Mouse (Mus musculus) testis, postnatal 10 days (tissue): ENCODE measurements around the gene Lst1.
"Not testable (repeated sequence)": the region's sequence is repeated elsewhere in the genome, so short reads cannot be mapped to it uniquely, and the experiment has no call there.

ENCODE experiments used
- DNase-seq: peaks from one replicate; pipeline ENCODE4 v3.0.0; 2021; ENCODE audit warnings: low spot score

Lst1 gene

DNA sequence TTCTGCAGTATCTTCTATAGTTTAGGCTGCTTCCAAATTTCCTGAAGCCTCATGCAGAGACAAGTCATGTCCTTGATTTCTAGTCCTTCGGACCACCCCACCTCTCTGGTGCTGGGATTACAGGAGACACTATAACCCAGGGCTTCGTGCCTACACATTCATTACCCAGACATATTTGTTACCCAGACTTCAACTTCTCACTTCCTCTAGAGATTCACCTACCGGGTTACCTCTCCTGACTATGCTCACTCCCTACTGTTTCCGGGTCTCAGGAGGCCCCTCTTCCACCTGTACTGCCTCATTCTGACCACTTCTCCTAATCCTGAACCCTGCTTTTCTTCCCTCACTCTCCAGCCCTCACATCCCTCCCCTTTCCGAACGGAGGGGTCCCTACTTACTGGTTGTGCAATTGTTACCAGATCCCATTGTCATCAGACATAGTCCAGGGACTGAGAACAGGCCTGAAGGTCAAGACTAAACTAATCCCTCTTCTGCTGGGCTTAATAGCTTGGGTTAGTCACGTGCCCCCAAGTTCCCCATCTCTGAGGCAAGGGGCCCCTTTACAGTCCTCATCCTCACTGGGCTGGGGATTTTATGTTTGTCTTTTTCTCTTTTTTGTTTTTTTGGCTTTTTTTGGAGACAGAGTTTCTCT lies at the start of gene Lst1:
Lst1 (minus strand) TSS at position 481 of the 652 bp plus-strand sequence.
- no peak for DNase-seq

DNA sequence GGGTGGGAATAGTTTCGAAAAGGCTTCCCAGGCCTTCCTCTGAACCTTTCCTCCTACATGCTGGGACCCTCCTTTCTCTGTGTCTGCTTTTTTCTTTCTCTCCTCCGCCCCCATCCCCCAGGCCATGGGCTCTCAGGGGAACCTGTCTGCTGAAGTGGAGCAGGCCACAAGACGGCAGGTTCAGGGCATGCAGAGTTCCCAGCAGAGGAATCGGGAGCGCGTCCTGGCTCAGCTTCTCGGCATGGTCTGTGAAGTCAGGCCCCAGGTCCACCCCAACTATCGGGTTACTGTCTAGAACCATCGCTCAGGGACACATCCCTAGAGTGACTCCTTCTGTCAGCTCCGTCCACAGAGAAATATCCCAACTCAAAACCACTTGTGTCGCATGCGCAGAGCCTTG lies 49.3 kb upstream of the Lst1 start:
- no peak for DNase-seq

DNA sequence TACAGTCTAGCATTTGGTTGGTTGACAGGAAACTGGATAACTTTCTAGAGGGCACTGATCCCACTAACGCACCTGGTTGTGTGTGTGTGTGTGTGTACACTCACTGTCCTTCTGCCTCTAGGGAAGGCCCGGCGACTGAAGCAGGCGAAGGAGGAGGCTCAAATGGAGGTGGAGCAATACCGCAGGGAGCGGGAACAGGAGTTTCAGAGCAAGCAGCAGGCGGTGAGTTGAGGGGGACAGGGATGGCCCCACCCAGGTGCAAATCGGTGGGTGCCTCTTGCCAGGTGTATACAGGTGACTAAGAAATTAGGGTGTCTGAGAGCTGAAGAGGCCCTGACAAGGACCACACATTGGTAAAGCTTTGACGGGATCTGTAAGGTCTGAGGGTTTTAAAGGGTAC lies 48.8 kb upstream of the Lst1 start:
- no peak for DNase-seq

DNA sequence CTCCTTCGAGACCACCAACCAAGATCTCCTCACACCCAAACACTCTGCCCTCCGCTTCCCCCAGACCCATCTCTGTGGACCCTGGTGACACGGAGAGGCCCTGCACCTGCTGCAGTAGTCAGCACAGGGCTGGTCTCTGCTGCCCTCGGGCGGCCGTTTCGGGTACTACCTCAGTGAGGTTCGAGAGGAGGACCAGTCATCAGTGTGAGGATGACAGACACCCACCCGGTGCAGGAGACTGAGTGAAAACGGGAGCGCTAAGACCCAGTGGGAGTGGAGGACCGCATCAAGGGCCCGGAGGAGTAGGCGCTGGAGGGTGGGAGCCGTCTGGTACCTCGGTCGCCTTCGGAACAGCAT lies 48.1 kb upstream of the Lst1 start:
- DNase-seq = peak; percentile 99

DNA sequence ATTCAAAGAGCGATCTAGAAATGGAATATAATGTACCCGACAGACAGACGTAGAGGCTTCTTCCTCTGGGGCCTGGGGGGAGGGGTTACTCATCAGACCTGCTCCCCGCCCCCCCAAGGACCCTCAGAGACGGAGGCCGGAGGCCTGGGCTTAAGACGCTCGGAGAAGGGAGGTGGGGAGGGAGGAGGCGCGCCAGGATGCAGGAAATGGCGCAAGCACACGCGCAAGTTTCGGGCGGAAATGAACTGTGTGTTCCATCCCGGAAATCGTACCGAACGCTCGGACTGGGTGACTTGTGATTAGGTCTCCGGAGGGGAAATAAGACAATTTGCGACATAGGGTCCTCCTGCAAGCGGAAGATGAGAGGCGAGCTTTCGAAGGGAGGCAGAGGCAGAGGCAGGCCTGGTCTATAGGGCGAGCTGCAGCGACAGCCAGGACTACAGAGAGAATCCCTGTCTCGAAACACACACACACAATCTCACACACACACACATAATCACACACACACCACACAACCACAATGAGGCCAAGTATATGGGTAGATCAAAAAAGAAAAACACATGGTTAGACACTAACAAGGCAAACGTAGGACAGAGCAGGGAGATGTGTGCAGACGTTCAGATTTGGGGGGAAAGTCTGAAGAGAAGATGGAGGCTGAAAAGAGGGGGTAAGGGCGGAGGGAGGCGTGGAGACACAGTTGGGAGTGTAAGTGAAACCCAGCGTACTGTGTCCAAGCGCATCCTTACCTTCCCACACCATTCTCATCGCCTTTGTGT lies 47.6 kb upstream of the Lst1 start, which contains the start of gene Nfkbil1:
Nfkbil1 (minus strand) TSS at position 179 of the 776 bp plus-strand sequence.
- DNase-seq = peak; percentile 88

DNA sequence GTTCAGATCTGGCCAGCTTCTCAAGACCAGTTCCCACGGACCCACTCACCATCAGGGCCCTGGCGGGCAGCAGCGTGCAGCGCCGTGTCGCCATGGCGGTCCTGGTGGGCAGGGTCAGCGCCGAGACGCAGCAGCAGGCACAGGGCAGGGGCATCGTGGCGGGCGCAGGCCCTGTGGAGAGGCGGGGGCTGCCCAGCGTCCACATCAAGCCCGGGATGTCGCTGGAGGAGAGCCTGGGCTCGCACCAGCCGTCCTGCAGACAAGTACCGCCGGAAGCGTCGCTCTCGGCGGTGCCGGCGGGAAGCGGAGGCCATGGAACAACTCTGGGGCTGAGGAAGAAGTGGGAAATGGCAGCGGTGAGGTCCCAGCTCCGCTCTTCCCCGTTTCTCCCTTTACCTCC lies 46.7 kb upstream of the Lst1 start:
- peak; percentile 66 for DNase-seq

DNA sequence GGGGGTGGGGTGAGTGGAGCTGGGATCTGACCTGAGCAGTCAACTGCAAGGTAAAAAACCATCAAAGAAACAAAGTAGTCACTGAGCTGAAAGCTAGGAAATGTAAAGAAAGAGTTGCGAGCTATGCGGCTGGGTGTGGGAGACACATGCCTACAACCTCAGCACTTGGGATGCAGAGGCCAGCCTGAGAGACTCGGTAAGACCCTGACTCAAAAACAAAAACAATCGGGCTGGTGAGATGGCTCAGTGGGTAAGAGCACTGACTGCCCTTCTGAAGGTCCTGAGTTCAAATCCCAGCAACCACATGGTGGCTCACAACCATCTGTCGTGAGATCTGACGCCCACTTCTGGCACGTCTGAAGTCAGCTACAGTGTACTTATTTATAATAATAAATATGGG lies 45.9 kb upstream of the Lst1 start:
- DNase-seq = not testable (repeated sequence)

DNA sequence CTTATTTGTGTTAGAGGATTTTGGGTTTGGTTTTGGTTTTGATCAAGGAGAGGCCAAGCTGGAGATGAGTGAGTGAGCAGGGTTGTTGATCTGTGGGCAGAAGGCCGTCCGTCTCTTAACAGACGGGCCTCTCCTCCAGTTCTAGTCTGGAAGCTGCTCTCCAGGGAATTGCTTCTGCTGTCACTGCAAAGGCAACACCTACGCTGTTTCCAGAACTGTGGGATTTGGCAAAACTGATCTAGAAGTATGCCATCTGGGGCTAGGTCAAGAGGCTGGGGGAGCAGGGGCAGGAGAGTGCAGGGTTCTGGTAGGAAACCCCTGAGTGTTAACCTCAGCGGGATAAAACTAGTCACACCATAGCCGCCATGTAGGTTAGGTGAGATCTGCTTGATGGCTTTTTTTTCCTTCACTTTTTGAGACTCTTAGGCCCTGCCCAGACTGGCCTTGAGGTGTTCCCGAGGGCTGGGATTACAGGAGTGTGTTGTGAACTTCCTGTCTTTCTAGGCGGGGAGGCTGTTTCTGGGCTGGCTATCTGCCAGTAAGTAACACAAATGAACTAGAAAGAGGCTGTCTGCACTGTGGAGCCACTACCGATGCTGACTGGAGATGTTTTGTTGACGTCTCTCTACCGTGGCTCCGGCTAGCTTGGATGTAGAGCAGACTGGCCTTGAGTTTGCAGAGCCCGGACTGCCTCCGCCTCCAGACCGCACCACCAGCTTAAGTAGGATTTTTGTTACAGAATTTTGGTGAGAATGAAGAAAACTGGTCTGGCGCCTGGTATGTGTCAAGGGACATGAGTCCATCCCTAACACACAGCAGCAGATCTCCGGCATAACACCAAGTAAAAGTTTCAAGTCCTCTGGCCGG lies 45.1 kb upstream of the Lst1 start, which contains the start of gene Atp6v1g2:
Atp6v1g2 (plus strand) TSS at position 547 of the 867 bp plus-strand sequence.
- DNase-seq = no peak

DNA sequence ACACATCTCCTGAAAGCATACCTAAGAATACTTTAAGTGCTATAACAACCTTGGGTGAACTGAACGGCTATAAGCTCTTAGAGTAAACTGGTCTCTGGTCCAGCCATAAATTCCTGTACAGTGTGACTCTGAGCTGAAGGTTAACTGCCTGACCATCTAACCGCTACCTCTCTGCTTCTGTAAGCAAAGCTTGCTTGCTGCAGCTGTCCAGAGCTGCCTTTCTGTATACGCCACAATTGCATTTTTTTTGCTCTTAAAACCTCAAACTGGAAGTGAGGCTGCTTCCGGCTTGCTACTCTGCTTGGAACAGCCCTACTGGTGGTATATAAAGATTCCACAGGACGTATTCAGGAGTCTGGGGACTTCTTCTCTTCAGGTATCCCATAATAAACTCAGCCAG lies 44.4 kb upstream of the Lst1 start:
- no peak for DNase-seq

DNA sequence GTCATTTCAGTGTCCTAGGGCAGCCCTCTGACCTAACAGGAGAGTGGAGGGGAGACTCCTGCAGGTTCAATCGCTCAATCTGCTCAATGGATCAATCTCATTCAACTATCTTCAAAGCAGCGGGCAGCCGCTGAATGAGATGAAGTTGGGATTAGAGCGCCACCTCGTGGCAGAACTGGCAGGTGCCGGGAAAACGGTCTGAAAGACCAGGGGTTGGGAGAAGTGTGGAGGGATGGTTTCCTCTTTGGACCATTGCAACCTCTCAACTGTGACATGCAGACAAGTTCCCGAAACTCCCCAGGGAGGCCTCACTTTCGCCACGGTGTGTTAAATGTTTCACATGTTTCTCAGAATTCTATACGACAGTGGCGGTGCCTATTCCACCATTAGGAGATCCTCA lies 43.8 kb upstream of the Lst1 start:
- peak; percentile 94 for DNase-seq

DNA sequence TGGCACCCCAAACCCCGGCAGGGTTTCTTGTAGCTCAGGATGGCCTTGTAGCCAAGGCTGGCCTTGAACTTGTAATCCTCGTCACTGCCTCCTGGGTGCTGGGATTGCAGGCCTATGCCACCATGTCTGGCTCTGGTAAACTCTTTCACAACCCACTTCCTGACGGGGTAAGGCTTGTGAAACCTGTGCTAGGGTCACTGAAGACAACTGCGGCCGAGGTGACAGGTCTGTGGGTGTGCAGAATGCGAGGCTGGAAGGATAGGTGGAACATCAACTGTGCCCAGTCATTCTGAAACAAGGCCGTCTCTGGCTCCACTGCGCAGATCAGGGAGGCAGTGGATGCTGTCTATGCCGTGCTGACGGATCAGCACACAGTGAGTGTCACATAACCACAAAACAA lies 42.8 kb upstream of the Lst1 start:
- no peak for DNase-seq

DNA sequence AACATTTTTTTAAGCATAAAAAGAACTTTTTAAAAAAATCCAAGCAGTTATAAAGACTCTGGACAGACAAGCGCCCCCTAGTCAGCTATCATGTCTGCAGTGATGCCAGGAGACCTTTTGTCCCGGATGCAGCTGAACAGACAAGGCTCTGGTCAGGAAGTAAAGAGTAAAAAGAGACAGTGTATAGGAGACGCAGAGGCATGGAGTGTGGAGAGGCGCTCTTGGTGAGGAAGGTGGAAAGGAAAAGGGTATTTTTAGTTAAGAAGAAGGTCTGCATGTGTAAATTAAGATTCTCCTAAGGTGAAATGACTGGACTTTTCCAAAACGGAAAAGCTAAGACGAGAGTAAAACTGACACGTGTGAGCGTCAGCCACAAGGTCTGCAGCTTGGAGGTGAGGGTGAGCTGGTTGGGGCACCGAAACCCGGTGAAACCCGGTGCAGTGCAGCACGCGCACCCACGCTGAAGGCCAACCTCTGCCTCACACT lies 38.4 kb upstream of the Lst1 start:
- no peak for DNase-seq

DNA sequence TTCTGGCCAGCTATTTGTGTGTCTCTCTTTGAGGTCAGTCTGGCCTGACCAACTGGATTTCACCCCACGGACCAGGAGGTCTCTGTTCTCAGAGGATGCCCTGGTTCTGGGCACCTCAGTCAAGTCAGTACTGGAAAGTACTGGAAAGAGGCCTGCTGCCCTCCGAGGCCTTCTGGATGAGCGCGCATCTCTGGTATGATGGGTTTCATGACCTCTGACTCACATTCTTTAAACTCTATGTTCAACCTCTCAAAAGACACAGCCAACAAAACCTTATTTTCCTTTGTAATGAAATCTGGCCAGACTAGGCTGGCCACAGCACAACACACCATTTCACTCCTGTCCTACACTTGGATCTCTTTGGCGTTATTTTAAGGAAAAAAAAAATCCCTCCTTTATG lies 37.2 kb upstream of the Lst1 start:
- DNase-seq = no peak

DNA sequence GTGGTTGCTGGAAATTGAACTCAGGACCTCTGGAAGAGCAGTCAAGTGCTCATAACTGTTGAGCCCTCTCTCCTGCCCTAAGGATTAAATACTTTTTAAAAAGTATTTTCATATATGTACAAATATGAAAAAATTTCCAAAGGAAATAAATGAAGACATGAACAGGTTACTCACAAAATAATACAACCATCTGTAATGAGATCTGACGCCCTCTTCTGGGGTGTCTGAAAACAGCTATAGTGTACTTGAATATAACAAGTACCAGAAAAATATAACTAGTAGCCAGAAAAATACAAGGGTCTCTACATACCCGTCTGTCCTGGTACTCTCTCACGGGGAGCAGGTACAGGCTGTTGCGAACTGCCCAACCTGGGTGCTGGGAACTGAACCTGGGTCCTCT lies 36.4 kb upstream of the Lst1 start:
- DNase-seq = no peak

DNA sequence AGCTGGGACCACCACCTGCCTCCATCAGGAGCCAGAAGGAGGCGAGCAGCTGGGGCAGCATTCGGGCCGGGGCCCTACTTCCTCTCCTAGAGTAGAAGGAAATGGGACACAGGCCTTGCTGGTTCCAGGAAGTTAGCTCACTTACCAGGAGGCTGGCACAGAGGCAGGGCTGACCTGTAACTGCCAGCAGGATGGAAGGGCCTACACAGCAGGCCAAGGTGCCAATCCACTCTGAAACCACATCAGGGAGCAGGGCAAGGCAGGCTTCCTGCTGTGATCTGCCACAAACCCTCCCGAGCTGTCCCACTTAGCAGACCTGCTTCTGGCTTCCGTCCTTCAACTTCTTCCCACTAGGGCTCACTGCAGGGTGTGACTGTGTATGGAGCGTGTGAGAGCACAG lies 34.1 kb upstream of the Lst1 start:
- no peak for DNase-seq

DNA sequence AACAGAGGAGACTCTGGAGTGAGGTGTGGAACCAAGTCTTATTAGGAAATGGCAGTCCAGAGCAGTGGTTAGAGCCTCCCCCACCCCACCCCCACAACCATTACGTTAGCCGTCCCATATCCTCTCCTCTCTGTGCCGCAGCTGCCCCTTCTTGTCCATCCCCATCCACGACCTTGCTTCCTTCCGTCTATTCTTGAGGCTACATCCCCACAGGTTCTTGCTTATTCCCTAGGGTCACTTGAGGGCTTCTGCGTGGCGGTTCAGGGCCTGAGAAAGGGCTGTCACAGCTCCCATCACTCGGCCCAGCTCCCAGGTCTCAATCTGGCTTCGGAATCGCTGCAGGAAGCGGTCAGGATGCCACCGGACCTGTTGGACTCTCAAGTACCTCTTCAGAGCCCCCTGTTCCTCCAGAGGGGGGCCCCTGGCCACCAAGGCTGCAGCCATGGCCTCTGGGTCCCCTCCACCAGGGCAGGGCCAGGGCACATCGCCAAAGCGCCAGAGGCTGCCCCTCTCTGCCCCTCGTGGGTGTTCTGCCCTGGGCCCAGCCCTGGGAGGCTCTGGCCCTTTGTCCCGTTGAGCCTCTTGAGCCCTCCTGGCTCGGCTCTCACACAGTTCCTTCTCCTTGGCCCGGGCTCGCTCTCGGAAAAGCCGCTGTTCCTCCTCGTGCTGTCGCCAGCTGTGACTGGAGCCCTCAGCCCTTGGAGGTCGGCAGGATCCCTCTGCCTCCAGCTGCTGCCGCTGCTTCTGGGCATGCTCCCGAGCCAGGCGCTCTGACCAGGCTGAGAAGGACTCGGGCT lies 32.1 kb upstream of the Lst1 start, which contains the start of gene Gm16181:
Gm16181 (plus strand) TSS at position 679 of the 797 bp plus-strand sequence.
- DNase-seq = peak; percentile 71

DNA sequence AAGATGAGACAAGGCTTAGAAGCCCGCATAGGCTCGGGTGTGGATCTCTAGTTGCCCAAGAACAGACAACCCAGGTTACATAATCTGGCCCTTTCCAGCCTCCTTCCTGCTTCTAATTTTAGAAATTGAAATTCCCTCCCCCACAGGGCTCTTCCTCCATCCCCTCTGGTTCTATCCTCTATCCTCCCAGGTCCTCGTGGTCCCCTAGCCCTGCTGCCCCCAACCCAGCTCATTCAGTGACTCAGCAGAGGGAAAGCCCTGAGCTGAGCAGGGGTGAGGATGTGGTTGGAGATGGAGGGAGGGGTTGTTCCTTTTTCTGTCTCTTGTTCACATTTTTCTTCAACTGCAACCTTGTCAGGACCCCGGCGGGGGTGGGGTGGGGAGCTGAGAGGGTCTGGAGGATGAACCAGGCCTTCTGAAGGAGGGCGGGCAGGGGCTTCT lies 31.4 kb upstream of the Lst1 start:
- no peak for DNase-seq

DNA sequence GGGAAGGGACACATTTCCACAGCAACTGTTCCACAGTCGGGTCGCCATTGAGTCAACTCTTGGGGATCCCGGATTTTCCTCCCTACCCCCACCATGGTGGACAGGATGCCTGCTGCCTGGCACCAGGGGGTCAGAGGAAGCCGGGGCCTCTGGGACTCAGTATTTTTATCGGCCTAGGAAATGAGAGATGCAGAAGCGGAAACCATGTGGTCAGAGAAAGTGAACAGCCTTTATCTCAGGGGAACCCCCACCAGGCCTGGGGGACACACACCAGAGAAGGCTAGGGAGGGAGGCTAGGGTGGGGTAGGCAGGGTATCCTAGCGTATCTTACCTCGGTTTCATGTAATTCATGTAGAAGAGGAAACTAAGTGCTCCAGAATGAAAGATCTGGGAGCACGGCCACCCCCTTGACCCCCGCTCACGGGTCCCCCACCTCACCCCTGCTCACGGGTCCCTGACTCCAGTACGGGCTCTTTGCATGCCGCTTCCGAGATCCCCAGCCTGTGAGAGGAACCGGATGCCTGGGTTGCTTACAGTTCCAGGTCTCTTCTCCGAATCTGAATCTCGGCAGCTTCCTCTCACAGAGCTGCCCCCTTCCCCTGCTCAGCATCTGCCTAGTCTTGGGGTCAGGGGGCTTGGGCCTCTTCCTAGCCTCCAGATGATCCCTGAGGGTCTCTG lies 30.4 kb upstream of the Lst1 start:
- DNase-seq = no peak

DNA sequence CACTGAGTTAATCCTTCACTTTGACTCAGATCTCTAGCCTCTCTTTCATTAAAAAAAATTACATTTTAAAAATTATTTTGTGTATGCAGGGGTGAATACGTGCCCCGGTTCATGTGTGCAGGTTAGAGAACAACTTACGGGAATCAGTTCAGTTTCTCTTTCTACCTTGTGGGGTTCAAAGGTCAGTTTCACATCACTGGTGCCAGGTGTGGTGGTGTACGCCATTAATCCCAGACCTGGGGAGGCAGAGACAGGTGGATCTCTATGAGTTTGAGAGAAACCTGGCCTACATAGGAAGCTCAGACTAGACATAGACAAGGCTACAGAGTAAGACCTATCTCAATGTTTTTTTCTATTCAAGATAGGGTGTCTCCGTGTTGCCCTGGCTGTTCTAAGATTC lies 24.8 kb upstream of the Lst1 start:
- DNase-seq = no peak

DNA sequence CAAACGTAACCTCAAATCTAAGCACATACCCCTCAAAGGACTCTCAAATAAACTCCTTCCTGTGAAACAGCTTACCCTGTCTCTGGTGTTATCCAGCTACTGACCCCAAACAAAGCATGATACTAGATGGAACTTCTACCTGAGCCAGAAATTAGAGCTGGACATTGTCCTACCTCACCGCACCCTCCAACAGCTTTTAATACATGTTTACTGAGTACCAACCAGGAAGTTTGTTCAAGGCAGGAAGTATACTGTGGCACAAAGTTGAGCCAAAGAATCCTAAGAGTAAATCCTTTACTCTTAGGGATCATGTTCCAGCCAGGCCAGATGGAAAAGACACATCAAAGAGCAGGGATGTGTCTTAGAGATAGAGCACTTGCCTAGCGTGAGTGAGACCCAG lies 22.4 kb upstream of the Lst1 start:
- DNase-seq = no peak
